Mouse (Mus musculus): ENCODE measurements around the gene Chchd5. TPM values are rescaled to one million over a fixed set of nuclear protein-coding genes. Genes with fewer than 3 reads are reported as not detected.

Gene Chchd5
- polyA plus RNA-seq, 1 experiment from 2014 or later = 26.9 TPM

DNA sequence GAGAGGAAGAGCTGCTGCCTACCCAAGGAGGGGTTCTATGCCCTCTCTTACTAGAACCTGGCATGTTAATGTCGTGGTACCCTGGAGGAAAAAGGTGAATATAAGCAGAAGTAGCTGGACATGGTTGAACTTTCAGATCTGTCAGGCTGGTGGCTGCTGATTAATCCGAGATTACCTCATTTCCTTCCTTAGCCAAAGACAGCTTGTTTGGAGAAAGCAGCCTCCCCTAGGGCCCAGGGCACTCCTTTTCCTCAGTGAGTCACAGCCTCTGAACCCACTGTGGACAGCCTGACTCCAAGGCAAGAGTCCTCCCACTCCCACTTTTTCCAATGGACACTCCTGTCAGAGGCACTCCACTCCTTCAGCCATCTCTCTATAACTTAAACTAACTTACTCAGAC is 46.1 kb downstream of the Chchd5 start:
- Histone ChIP-seq H3K4me1 (ENCODE audit: control insufficient read depth, insufficient read depth, low read length) (no peaks in the 10 kb centered on the region), H3K4me2 (replicated peaks; ENCODE audit: low read depth, low read length) (no peak overlapping the region), H3K4me3 (ENCODE audit: low read length) (no peak overlapping the region), H3K9ac (ENCODE audit: low read depth, low read length) (no peak overlapping the region), H3K27me3 (ENCODE audit: control insufficient read depth, insufficient read depth, low read length) (no peaks in the 10 kb centered on the region), H3K36me3 (ENCODE audit: control insufficient read depth, insufficient read depth, low read length) (no peaks in the 10 kb centered on the region), H3K27ac (ENCODE audit: low read depth, low read length) (no peak overlapping the region), H3K9me3 (ENCODE audit: control insufficient read depth, low read length) (no peaks in the 10 kb centered on the region)
- WGBS = 49% methylated on average over 2 of the region's 2 CpGs
- no peak for ATAC-seq (ENCODE audit: low FRiP score, low TSS enrichment)

DNA sequence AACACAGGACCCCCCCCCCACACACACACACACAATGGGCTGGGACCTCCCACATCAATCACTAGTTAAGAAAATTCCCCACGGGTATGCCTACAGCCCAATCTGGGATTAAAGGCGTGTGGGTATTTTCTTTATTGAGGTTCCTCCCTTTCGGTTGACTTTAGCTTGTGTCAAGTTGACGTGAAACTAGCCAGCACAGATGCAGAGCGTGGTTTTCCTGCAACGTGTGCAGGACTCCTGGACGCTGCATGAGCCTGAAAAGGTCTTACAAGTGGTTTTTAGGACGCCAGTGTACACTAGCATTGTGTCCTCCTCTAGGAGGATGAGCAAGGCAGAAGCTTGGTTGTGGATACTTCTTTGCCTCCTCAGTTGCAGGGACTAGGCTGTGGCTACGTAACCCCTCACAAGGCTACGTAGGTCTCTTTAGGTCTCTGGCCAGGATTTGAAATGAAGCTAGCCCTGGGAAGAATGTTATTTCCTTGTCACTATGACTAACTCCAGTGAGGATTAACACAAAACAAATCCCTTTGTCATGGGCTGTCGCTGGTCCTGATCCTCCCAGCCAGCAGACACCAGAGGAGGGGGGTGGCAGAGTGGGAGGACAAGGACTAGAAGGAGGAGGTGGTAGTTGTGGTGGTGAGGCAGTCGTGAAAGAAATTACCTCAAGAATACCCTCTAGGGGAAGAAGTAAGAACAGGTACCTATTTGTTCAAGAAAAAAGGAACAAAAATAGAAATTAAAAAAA is 47.3 kb downstream of the Chchd5 start:
- no peak overlapping the region for H3K27ac ChIP-seq (ENCODE audit: low read depth, low read length)
- no peak overlapping the region for H3K9ac ChIP-seq (ENCODE audit: low read depth, low read length)
- no peak for ATAC-seq (ENCODE audit: low FRiP score, low TSS enrichment)
- no peaks in the 10 kb centered on the region for H3K9me3 ChIP-seq (ENCODE audit: control insufficient read depth, low read length)
- no peaks in the 10 kb centered on the region for H3K4me1 ChIP-seq (ENCODE audit: control insufficient read depth, insufficient read depth, low read length)
- H3K36me3 ChIP-seq (ENCODE audit: control insufficient read depth, insufficient read depth, low read length) = no peaks in the 10 kb centered on the region
- H3K4me3 ChIP-seq (ENCODE audit: low read length) = no peak overlapping the region
- no peak overlapping the region for H3K4me2 ChIP-seq (replicated peaks; ENCODE audit: low read depth, low read length)
- H3K27me3 ChIP-seq (ENCODE audit: control insufficient read depth, insufficient read depth, low read length) = no peaks in the 10 kb centered on the region
- 77% methylated on average over 12 of the region's 12 CpGs for WGBS

GRCm38 (mm10) chr2:129177661-129178060 is 48.2 kb downstream of the Chchd5 start:
- Histone ChIP-seq H3K27me3 (ENCODE audit: control insufficient read depth, insufficient read depth, low read length) (no peaks in the 10 kb centered on the region), H3K4me2 (replicated peaks; ENCODE audit: low read depth, low read length) (no peak overlapping the region), H3K4me3 (ENCODE audit: low read length) (no peak overlapping the region), H3K9me3 (ENCODE audit: control insufficient read depth, low read length) (no peaks in the 10 kb centered on the region), H3K36me3 (ENCODE audit: control insufficient read depth, insufficient read depth, low read length) (no peaks in the 10 kb centered on the region), H3K4me1 (ENCODE audit: control insufficient read depth, insufficient read depth, low read length) (no peaks in the 10 kb centered on the region), H3K9ac (ENCODE audit: low read depth, low read length) (no peak overlapping the region), H3K27ac (ENCODE audit: low read depth, low read length) (no peak overlapping the region)
- 61% methylated on average over 3 of the region's 3 CpGs for WGBS
- no peak for ATAC-seq (ENCODE audit: low FRiP score, low TSS enrichment)

DNA sequence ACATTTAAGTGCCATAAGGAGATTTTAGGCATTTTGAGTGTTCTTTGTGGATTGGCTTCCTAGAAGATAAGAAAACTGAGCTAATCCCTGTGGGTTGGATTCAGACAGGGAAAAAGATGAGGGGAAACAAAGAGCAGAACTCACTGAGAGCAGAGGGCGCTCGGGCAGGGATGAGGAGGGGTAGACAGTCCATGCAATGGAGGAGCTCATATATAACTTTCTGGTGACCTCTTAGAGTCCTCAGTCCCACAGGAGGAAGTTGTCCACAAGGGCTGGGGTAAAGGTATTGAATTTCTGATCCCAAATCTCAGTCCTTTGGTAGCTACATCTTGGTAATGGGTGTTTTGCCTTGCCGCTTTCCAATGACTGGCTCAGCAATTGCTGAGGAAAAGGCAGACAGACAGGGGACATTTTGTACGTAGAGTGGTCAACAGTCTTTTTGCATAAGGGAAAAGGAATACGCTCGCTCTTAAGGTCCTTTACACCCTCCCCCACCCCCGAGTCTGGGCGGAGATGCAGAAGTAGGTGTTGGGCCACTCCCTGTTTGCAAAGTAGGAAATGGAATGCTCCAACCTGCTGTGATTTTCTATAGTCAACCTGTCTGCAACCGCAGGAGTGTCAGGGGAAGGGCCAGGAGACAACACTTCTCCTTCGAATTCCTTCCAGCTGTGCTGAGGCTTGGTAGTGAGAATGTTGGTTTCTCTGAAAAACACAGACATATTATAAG is 48.8 kb downstream of the Chchd5 start:
- no peaks in the 10 kb centered on the region for H3K4me1 ChIP-seq (ENCODE audit: control insufficient read depth, insufficient read depth, low read length)
- H3K36me3 ChIP-seq (ENCODE audit: control insufficient read depth, insufficient read depth, low read length) = no peaks in the 10 kb centered on the region
- H3K27me3 ChIP-seq (ENCODE audit: control insufficient read depth, insufficient read depth, low read length) = no peaks in the 10 kb centered on the region
- no peak overlapping the region for H3K27ac ChIP-seq (ENCODE audit: low read depth, low read length)
- no peak overlapping the region for H3K9ac ChIP-seq (ENCODE audit: low read depth, low read length)
- H3K4me2 ChIP-seq (replicated peaks; ENCODE audit: low read depth, low read length) = no peak overlapping the region
- WGBS = 42% methylated on average over 10 of the region's 10 CpGs
- no peaks in the 10 kb centered on the region for H3K9me3 ChIP-seq (ENCODE audit: control insufficient read depth, low read length)
- no peak for ATAC-seq (ENCODE audit: low FRiP score, low TSS enrichment)
- no peak overlapping the region for H3K4me3 ChIP-seq (ENCODE audit: low read length)

DNA sequence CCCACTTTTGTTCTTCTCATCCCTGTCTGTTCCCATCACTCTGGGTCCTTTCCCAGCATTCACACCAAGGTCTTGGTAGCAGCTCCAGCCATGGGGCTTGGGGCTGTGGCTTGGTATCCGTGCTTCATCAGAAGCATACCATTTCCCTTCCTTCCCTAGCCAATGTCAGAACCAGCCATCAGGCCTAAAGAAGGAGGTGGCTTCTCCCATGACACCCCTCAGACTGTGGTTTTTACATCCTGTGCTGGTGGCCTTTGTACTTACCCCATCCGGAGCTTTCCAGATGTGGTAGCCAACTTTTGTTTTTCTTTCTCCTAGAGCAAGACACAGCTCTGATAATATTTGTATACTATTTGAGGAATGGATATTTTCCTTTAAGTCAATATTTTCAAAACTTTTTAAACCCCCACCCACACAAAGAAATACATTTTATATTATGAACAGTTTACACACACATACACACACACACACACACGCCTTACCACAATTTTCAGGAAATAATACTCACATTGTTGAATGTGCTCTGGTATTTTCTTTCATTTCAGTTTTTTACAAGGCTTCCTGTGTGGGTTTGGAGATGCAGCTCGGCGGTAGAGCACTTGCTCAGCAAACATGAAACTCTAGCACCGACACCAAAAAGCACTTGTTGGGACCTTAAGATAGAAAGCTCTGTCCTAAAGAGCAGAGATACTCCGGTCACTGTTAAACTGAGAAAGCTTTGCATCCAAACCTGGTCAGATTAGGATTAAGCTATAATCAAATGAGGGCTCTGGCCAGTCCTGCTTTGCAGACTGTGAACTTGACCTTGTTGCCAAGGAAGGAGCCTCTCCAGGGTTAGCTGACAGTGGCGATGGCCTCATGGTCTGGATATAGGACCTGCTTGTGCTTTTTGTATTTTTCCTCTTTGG is 50.7 kb downstream of the Chchd5 start:
- Histone ChIP-seq H3K4me2 (replicated peaks; ENCODE audit: low read depth, low read length) (no peak overlapping the region), H3K36me3 (ENCODE audit: control insufficient read depth, insufficient read depth, low read length) (no peaks in the 10 kb centered on the region), H3K27ac (ENCODE audit: low read depth, low read length) (no peak overlapping the region), H3K9me3 (ENCODE audit: control insufficient read depth, low read length) (no peaks in the 10 kb centered on the region), H3K4me1 (ENCODE audit: control insufficient read depth, insufficient read depth, low read length) (no peaks in the 10 kb centered on the region), H3K9ac (ENCODE audit: low read depth, low read length) (no peak overlapping the region), H3K27me3 (ENCODE audit: control insufficient read depth, insufficient read depth, low read length) (no peaks in the 10 kb centered on the region), H3K4me3 (ENCODE audit: low read length) (no peak overlapping the region)
- 75% methylated on average over 8 of the region's 8 CpGs for WGBS
- no peak for ATAC-seq (ENCODE audit: low FRiP score, low TSS enrichment)

DNA sequence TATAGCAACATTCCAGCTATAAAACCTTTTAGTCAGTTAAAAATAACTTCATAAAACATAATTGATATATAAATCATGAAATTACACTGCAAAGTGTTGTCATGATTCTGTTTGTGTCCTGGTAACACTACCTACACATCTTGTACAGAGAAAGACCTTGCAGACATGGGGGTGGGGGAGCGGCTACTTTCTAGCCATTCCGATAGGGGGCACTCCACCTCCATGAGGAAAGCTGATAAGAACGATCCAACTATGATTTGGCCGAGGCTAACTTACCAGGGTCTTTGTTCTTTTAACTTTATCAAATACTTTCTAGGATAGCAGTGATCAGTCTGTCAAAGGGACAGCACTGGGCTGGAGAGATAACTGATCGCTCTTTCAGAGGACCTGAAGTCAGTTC is 52.0 kb downstream of the Chchd5 start:
- WGBS = 91% methylated on average over 5 of the region's 5 CpGs
- Histone ChIP-seq H3K27ac (ENCODE audit: low read depth, low read length) (no peak overlapping the region), H3K9ac (ENCODE audit: low read depth, low read length) (no peak overlapping the region), H3K9me3 (ENCODE audit: control insufficient read depth, low read length) (no peaks in the 10 kb centered on the region), H3K4me2 (replicated peaks; ENCODE audit: low read depth, low read length) (no peak overlapping the region), H3K27me3 (ENCODE audit: control insufficient read depth, insufficient read depth, low read length) (no peaks in the 10 kb centered on the region), H3K36me3 (ENCODE audit: control insufficient read depth, insufficient read depth, low read length) (no peaks in the 10 kb centered on the region), H3K4me1 (ENCODE audit: control insufficient read depth, insufficient read depth, low read length) (no peaks in the 10 kb centered on the region), H3K4me3 (ENCODE audit: low read length) (no peak overlapping the region)
- no peak for ATAC-seq (ENCODE audit: low FRiP score, low TSS enrichment)

DNA sequence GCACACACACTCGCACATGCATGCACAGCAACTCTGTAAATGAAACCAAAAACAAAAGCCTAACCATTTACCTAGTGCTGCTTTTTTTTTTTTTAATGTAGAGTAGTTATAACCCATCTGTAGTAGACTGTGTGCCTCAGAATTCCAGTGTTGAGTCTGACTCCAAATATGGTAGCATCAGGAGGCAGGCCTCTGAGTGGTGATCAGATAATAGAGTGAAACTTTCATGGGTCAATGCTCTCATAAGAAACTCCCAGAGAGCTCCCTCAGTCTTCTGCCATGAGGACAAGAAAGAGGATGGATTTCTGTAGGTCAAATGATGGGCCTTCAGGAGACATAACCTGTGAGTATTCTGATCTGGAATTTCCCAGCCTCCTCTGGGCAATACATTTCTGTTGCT is 52.9 kb downstream of the Chchd5 start:
- 96% methylated on average over 1 of the region's 1 CpGs for WGBS
- no peaks in the 10 kb centered on the region for H3K36me3 ChIP-seq (ENCODE audit: control insufficient read depth, insufficient read depth, low read length)
- H3K9me3 ChIP-seq (ENCODE audit: control insufficient read depth, low read length) = no peaks in the 10 kb centered on the region
- H3K4me2 ChIP-seq (replicated peaks; ENCODE audit: low read depth, low read length) = no peak overlapping the region
- no peaks in the 10 kb centered on the region for H3K4me1 ChIP-seq (ENCODE audit: control insufficient read depth, insufficient read depth, low read length)
- ATAC-seq (ENCODE audit: low FRiP score, low TSS enrichment) = no peak
- H3K4me3 ChIP-seq (ENCODE audit: low read length) = no peak overlapping the region
- H3K27ac ChIP-seq (ENCODE audit: low read depth, low read length) = no peak overlapping the region
- H3K27me3 ChIP-seq (ENCODE audit: control insufficient read depth, insufficient read depth, low read length) = no peaks in the 10 kb centered on the region
- no peak overlapping the region for H3K9ac ChIP-seq (ENCODE audit: low read depth, low read length)

GRCm38 (mm10) chr2:129183561-129184031 is 54.1 kb downstream of the Chchd5 start:
- no peaks in the 10 kb centered on the region for H3K9me3 ChIP-seq (ENCODE audit: control insufficient read depth, low read length)
- no peak overlapping the region for H3K4me3 ChIP-seq (ENCODE audit: low read length)
- no peaks in the 10 kb centered on the region for H3K27me3 ChIP-seq (ENCODE audit: control insufficient read depth, insufficient read depth, low read length)
- H3K9ac ChIP-seq (ENCODE audit: low read depth, low read length) = no peak overlapping the region
- ATAC-seq (ENCODE audit: low FRiP score, low TSS enrichment) = no peak
- no peak overlapping the region for H3K27ac ChIP-seq (ENCODE audit: low read depth, low read length)
- no peaks in the 10 kb centered on the region for H3K36me3 ChIP-seq (ENCODE audit: control insufficient read depth, insufficient read depth, low read length)
- no peaks in the 10 kb centered on the region for H3K4me1 ChIP-seq (ENCODE audit: control insufficient read depth, insufficient read depth, low read length)
- H3K4me2 ChIP-seq (replicated peaks; ENCODE audit: low read depth, low read length) = no peak overlapping the region
- 42% methylated on average over 14 of the region's 14 CpGs for WGBS
